Mouse (Mus musculus): Measurements from ENCODE around the gene Mindy1.

Gene Mindy1

GRCm38 (mm10) chr3:95281216-95282126 lies at the start of gene Mindy1, which contains the start of gene Prune1:
Mindy1 (plus strand) TSS chr3:95281345.
Prune1 (minus strand) TSS chr3:95282076.
- peak; percentile 99 to 100 for DNase-seq

- DNase-seq, result peak in 1 of 2 experiments; percentile 41
Observed at GRCm38 (mm10) chr3:95232771-95233170, 48.4 kb upstream of the Mindy1 start.

- peak in 1 of 2 experiments; percentile 43 for DNase-seq
Observed at GRCm38 (mm10) chr3:95233303-95233980, 47.7 kb upstream of the Mindy1 start.

GRCm38 (mm10) chr3:95235386-95236301 lies 45.5 kb upstream of the Mindy1 start:
- no peak for DNase-seq

GRCm38 (mm10) chr3:95237541-95238099 lies 43.5 kb upstream of the Mindy1 start:
- DNase-seq, result no peak

GRCm38 (mm10) chr3:95239022-95239421 lies 42.1 kb upstream of the Mindy1 start:
- DNase-seq, result no peak

- DNase-seq, result no peak
Observed at GRCm38 (mm10) chr3:95239971-95240370, 41.2 kb upstream of the Mindy1 start.

- peak in 1 of 2 experiments; percentile 37 for DNase-seq
Observed at GRCm38 (mm10) chr3:95240900-95241299, 40.2 kb upstream of the Mindy1 start.

GRCm38 (mm10) chr3:95241498-95241897 lies 39.6 kb upstream of the Mindy1 start, which contains the start of gene Gm128:
Gm128 (minus strand) TSS chr3:95241598.
- no peak for DNase-seq

- DNase-seq, result no peak
Observed at GRCm38 (mm10) chr3:95243086-95243485, 38.1 kb upstream of the Mindy1 start.

- DNase-seq, result peak; percentile 42 to 43
Observed at GRCm38 (mm10) chr3:95246465-95247231, 34.5 kb upstream of the Mindy1 start.

- DNase-seq, result no peak
Observed at GRCm38 (mm10) chr3:95247660-95248336, 33.3 kb upstream of the Mindy1 start.

GRCm38 (mm10) chr3:95250361-95250760 lies 30.8 kb upstream of the Mindy1 start:
- DNase-seq, result no peak

- no peak for DNase-seq
Observed at GRCm38 (mm10) chr3:95250783-95251424, 30.2 kb upstream of the Mindy1 start, which contains the start of gene Bnipl. Bnipl (minus strand) TSS chr3:95251193.

- no peak for DNase-seq
Observed at GRCm38 (mm10) chr3:95256931-95257330, 24.2 kb upstream of the Mindy1 start.

GRCm38 (mm10) chr3:95261975-95262374 lies 19.2 kb upstream of the Mindy1 start:
- no peak for DNase-seq

- peak; percentile 86 to 90 for DNase-seq
Observed at GRCm38 (mm10) chr3:95263089-95263739, 17.9 kb upstream of the Mindy1 start.

GRCm38 (mm10) chr3:95264724-95265123 lies 16.4 kb upstream of the Mindy1 start:
- DNase-seq, result no peak

- no peak for DNase-seq
Observed at GRCm38 (mm10) chr3:95266052-95266451, 15.1 kb upstream of the Mindy1 start.

- no peak for DNase-seq
Observed at GRCm38 (mm10) chr3:95267855-95268254, 13.3 kb upstream of the Mindy1 start.
